Mouse (Mus musculus) ES-Bruce4 (cell line): ENCODE data around the gene Agap1.

Source experiments
- CTCF ChIP-seq: IDR thresholded peaks from one replicate; pipeline ENCODE4 v1.8.1; 2011; ENCODE audit warnings: low read depth, low read length
- EP300 ChIP-seq: IDR thresholded peaks from 2 replicates; pipeline ENCODE4 v1.6.1; 2011; ENCODE audit warnings: low read depth, low read length; ENCODE audit not compliant: insufficient read depth
- POLR2A ChIP-seq: IDR thresholded peaks from one replicate; pipeline ENCODE4 v1.8.1; 2011; ENCODE audit warnings: low read length; ENCODE audit not compliant: insufficient read depth

DNA sequence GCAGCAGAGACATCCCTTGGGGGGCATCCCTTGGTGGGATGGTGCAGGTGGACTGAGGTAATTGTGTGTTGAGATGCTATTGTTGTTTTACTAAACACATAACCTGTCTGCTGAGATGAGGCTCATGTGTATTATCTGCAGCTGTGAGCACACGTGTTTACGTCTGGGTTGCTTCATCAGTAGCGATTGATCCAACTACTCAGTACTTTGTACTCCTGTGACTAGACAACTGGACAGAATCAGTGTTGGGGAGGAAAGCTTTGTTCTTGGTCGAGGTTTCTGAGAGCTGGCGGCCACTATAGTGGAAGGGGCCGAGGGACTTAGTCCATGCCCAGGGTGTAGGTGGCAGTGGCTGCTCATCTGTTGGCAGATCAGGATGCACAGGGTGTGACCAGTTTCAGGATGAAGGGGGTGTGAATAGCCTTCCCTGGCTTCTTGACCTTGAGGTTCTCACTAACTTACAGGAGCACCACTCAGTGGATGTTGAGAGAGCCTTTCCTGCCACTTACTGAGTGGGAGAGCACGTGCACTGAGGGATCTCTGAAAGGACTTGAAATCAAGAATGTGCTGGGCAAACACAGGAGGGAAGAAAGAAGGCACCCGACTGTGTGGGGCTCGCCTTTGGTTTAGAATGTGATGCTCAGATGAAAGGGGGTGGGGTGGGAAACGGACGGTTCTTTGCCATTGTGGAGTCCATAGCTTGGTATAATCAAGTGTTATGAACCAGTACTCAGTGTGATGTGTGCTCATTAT, 61.4 kb downstream of the Agap1 start:
- TF ChIP-seq CTCF: no peak
- no peak for TF ChIP-seq EP300
- TF ChIP-seq POLR2A: no peak
